Mouse (Mus musculus): ENCODE measurements around the gene Aars. TPM values are rescaled to one million over a fixed set of nuclear protein-coding genes. Genes with fewer than 3 reads are reported as not detected.
A peak's percentile ranks its signal among the peaks of the same experiment; 100 is the strongest.
"Not testable (repeated sequence)": the region's sequence is repeated elsewhere in the genome, so short reads cannot be mapped to it uniquely, and the experiment has no call there.

The Aars gene
- polyA plus RNA-seq (2015; fragmentation: Nextera tagmentation; extraction: Ambion mirVana), result 60.8 and 61.4 TPM in 2 replicates

DNA sequence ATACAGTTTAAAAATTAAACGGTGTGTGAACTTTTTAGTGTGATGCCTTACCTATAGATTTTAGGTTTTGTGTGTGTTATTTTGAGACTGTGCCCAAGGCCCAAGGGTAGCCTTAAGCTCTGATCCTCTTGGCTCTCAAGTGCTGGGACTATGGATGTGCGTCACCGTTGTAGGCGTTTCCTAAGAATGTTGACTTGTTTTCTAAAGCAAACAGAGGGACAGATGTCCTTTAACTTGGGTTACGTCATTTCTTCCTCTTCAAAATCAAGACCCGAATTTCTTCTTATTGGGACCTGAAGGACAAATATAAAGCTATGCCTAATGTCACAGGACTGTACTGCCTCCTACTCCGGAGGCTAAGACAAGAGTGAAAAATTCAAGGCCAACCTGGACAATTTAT is at the start of gene Aars:
Gene Aars (plus strand): TSS at position 229 of the 400 bp plus-strand sequence.
- Histone ChIP-seq H3K4me2 (peak within 1 kb of the TSS; percentile 65), H3K36me3 (peaks cover 17% of the 10 kb centered on the region)
- 94% methylated on average over 7 of the region's 7 CpGs for WGBS

DNA sequence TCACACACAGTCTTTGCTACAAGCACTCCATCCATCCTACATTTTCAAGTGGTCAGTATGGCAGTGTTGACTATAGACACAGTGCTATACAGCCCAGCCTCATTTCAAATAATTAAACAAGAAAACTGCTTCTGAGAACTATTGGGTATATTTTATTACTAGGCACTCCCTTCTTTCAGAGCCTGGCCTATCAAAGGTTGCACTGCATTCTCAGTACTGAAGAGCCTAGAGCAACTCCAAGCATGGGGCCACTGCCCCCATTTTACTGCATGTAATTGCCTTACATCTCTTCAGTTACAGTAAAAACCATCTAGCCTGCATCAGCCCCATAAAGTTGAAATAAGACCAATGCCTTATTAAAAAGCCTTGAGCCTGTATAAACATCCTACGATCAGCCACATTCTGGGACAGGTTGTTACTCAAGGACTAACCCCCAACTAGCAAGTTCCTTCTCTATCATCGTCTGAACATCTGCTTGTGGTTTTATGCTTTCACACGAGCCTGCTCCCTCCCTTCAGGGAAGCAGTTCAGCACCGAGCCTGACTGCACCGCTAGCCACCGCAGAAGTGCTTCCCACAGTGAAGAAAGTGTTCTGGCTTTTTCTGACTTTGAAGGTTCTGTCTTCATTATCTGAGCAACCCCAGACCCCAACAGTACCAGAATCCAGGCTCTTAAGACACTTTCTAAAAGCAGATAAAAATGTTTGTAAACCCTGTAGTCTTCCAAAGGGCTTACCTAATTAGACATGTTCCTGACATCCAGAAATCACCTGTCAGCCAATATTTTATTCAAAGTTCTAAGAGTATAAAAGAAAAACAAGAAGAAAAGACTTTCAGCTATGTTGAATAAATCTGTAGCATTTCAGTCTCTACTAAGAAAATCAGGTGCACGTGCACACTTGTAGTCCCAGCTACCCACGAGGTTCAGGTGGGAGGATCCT is 44.9 kb upstream of the Aars start:
- Histone ChIP-seq H3K4me2 (no peak overlapping the region), H3K4me3 (replicated peaks) (no peak overlapping the region), H3K4me1 (no peaks in the 10 kb centered on the region), H3K27ac (no peak overlapping the region), H3K36me3 (peaks cover 95% of the 10 kb centered on the region), H3K9me3 (replicated peaks) (no peaks in the 10 kb centered on the region), H3K9ac (no peak overlapping the region), H3K27me3 (no peaks in the 10 kb centered on the region)
- WGBS, result 85% methylated on average over 8 of the region's 8 CpGs
- no peak for ATAC-seq (replicated peaks; ENCODE audit: low FRiP score)

More for the DNA sequence above, at the start of gene Aars:
- Histone ChIP-seq H3K27ac (peak within 1 kb of the TSS; percentile 90), H3K9ac (peak within 1 kb of the TSS; percentile 71), H3K4me1 (peaks cover 25% of the 10 kb centered on the region), H3K9me3 (replicated peaks) (no peaks in the 10 kb centered on the region), H3K4me3 (replicated peaks) (peak within 1 kb of the TSS; percentile 81), H3K27me3 (0 out of 2 replicates have a peak, but pooled peaks cover 11% of the 10 kb centered on the region)
- no peak for ATAC-seq (replicated peaks; ENCODE audit: low FRiP score)

DNA sequence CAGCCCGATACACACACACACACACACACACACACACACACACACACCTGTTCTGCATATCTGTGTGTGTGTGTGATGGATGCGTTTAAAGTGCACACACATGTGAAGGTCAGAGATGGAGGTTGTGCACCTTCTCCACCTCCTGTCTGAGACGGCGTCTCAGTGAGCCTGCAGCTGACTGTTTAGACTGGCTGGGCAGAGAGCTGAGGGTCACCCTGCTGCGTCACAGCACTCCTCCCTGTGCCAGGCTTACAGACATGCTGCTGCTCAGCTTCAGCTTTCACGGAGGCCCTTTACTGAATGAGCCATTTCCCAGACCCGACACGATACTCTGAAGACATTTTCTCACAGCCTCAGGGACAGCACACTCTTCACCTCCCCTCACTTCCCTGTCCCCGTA is 42.9 kb upstream of the Aars start:
- Histone ChIP-seq H3K9ac (no peak overlapping the region), H3K4me2 (no peak overlapping the region), H3K36me3 (peaks cover 90% of the 10 kb centered on the region), H3K27ac (no peak overlapping the region), H3K4me3 (replicated peaks) (no peak overlapping the region), H3K4me1 (no peaks in the 10 kb centered on the region), H3K9me3 (replicated peaks) (no peaks in the 10 kb centered on the region), H3K27me3 (no peaks in the 10 kb centered on the region)
- ATAC-seq (replicated peaks; ENCODE audit: low FRiP score), result no peak
- 86% methylated on average over 9 of the region's 9 CpGs for WGBS

DNA sequence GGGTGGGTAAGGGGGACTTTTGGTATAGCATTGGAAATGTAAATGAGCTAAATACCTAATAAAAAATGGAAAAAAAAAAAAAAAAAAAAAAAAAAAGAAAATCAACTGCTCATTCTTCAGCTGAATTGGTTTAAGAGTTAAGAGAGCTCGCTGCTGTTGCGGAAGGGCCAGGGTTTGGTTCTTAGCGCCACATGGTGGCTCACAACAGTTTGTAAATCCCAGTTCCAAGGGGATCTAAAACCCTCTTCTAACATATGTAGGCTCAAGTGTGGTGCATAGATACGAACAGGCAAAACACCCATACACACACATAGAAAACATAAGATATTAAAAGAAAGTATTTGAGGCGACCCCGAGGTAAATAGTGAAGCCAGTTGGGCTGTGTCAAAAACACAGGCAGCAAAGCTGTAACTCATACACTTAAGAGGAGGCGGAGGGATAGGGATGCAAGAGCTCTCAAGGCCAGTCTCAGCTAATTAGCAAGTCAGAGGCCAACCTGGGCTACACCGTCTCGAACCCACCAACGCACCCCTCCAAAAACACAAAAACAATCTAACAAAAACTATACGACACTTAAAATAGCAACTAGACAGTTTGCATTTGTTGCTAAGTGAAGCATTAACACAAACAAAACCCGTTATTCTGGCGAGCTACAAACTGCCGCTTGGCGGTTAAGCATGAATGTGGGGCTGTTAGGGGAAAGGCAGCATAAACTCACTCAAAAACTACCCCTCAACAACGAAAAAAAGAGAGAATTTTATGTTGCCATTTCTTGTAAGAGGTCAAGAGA is 36.1 kb upstream of the Aars start:
- Histone ChIP-seq H3K4me2 (peak overlapping the region; percentile 66), H3K4me1 (peaks cover 17% of the 10 kb centered on the region), H3K27ac (peak overlapping the region; percentile 93), H3K9ac (peak overlapping the region; percentile 90), H3K4me3 (replicated peaks) (peak overlapping the region; percentile 98), H3K27me3 (no peaks in the 10 kb centered on the region), H3K36me3 (peaks cover 28% of the 10 kb centered on the region), H3K9me3 (replicated peaks) (no peaks in the 10 kb centered on the region)
- whole genome bisulfite sequencing, result 33% methylated on average over 16 of the region's 16 CpGs
- no peak for ATAC-seq (replicated peaks; ENCODE audit: low FRiP score)

DNA sequence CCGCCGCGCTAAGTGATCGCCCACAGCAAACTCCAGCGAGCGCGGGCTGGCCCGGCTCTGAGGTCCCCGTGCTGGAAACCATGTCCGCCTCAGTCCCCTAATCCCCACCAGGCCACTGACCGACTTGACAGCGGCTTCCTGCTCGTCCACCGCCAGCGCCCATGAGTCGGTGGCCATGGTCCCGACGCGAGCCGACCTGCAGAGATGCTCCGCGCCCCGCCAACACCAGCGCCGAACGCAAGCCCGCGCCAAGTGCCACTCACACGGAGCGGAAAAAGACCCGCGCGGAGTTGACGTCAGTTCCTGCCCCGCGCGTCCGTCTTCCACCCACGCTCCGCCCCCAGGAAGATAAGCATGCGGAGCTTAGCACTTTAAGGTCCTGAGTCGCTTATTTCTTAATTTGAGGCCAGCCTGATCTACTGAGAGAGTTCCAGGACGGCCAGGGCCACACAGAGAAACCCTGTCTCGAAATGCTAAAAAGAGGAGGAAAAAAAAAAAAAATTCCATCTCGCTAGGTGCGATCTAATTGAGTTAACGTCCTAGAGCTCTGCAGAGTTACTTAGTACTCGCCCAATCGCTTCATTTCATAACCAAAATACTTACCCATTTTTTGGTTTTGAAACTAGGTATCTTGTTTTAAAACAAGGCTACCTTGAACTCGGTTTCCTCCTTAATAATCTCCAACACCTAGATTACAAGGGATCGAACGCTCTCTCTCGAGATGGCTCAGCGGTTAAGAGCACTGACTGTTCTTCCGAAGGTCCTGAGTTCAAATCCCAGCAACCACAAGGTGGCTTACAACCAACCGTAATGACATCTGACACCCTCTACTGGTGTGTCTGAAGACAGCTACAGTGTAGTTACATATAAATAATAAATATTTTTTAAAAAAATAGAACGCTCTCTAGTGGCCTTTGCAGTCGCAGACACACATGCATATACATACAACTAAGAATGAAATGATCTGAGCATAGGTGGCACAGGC is 35.1 kb upstream of the Aars start, which contains the start of gene Ddx19a:
Gene Ddx19a (minus strand): TSS at position 254 of the 985 bp plus-strand sequence.
- WGBS, result 3% methylated on average over 58 of the region's 58 CpGs

DNA sequence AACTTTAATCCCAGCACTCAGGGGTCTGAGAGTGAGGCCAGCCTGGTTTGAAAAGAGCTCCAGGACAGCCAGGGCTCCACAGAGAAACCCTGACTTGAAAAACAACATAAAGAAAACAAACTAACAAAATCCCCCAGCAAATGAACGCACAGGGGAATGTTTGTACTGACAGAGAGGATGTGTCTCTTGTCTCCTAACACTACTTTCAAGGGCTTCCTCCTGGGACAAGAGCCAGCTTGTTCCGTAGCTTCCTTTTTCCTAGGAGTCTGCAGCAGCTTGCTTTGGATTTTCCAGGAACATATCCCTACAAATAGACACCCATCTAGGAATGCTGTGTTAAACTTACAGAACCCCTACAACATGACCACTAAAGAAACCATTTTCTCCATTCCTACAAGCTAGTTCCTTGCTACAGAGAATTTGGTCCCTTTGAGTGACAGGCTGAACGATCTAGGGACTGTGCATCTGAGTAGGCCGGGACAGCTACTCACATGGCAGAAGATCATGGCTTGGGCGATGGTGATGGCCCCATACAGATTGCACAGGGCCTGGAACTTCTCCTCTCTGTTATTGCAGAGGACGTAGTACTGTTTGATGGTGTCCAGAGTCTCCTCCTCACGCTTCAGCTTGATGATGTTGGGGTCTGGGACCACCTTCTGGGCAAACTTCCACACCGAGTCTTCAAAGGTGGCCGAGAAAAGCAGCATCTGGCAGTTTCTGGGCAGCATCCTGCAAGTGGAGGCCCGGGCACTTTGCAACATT is 22.5 kb upstream of the Aars start:
- 93% methylated on average over 9 of the region's 10 CpGs for WGBS
- ATAC-seq (replicated peaks; ENCODE audit: low FRiP score); H3K4me1 ChIP-seq; H3K4me3 ChIP-seq (replicated peaks); H3K9ac ChIP-seq; H3K9me3 ChIP-seq (replicated peaks); H3K27ac ChIP-seq; H3K4me2 ChIP-seq; H3K27me3 ChIP-seq: not testable (repeated sequence)
- H3K36me3 ChIP-seq, result peaks cover 53% of the 10 kb centered on the region

More for the DNA sequence above, 35.1 kb upstream of the Aars start, which contains the start of gene Ddx19a:
- Histone ChIP-seq H3K27ac (peak within 1 kb of the TSS; percentile 93), H3K4me1 (peaks cover 17% of the 10 kb centered on the region), H3K9ac (peak within 1 kb of the TSS; percentile 90), H3K9me3 (replicated peaks) (no peaks in the 10 kb centered on the region), H3K36me3 (peaks cover 18% of the 10 kb centered on the region), H3K27me3 (no peaks in the 10 kb centered on the region), H3K4me2 (peak within 1 kb of the TSS; percentile 66), H3K4me3 (replicated peaks) (peak within 1 kb of the TSS; percentile 98)
- ATAC-seq (replicated peaks; ENCODE audit: low FRiP score), result peak; percentile 97

DNA sequence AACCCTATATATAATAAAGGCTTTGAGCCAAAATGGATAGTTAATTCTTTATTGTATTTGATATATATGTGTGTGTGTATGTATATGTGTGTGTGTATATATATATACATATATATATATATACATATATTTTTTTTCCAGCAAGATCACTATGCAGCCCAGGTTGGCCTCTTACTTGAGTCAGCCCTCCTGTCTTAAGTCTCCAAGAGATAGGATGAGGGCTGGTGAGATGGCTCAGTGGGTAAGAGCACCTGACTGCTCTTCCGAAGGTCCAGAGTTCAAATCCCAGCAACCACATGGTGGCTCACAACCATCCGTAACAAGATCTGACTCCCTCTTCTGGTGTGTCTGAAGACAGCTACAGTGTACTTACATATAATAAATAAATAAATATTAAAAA is 6.3 kb upstream of the Aars start:
- not testable (repeated sequence) for H3K9ac ChIP-seq; H3K27ac ChIP-seq; ATAC-seq (replicated peaks; ENCODE audit: low FRiP score); H3K4me2 ChIP-seq; H3K4me3 ChIP-seq (replicated peaks); H3K9me3 ChIP-seq (replicated peaks); H3K27me3 ChIP-seq; H3K36me3 ChIP-seq; H3K4me1 ChIP-seq
- 86% methylated on average over 2 of the region's 2 CpGs for WGBS

DNA sequence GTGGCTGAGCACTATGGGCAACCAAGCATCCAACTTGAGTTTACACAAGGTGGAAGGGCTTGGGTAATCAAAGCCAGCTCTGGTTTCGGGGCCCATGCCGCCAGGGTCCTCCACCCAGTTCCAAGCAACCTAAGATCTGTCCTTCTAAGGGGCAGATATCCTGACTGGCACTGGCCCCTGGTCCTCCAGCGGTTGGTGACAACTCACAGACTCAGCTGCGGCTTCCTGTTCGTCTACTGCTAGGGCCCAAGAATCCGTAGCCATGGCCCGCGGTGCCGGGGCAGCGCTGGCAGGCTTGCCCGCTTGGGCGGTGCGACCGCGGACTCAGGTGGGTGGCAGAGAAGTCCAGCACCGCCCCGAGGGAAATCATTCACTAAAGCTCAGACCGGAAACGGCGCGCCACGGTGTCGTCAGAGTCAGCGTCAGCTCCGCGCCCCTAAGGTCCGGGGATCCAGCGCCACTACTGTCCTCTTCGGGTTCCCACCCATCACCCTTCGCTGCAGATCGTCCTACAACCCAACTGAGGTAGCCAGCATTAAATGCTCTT is 5.5 kb upstream of the Aars start:
- 0 out of 2 replicates have a peak, but pooled peaks cover 11% of the 10 kb centered on the region for H3K27me3 ChIP-seq
- 0 out of 2 replicates have a peak, but pooled peaks cover 3% of the 10 kb centered on the region for H3K4me1 ChIP-seq
- H3K4me2 ChIP-seq, result peak overlapping the region; percentile 81
- peak; percentile 95 for ATAC-seq (replicated peaks; ENCODE audit: low FRiP score)
- peak overlapping the region; percentile 88 for H3K27ac ChIP-seq
- peak overlapping the region; percentile 78 for H3K4me3 ChIP-seq (replicated peaks)
- no peaks in the 10 kb centered on the region for H3K36me3 ChIP-seq
- no peaks in the 10 kb centered on the region for H3K9me3 ChIP-seq (replicated peaks)
- under 1% methylated on average over 31 of the region's 31 CpGs for WGBS
- H3K9ac ChIP-seq, result peak overlapping the region; percentile 86

DNA sequence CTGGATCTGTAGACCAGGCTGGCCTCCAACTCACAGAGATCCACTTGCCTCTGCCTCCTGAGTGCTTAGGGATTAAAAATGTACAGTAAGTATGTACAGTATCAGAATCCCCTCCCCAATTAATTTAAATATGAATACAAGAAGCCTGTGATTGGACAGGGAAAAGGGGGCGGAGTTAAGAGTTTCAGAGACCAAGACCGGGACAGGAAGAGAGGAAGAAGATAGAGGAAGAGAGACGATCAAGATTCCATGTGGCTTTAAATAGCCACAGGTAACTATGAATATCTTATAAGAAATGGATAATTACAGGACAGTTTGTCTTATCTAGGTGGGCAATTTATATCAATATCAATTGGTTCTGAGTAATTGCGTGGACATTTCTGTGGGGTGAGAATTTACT is 3.4 kb upstream of the Aars start:
- H3K27me3 ChIP-seq, result 0 out of 2 replicates have a peak, but pooled peaks cover 11% of the 10 kb centered on the region
- no peak overlapping the region for H3K4me3 ChIP-seq (replicated peaks)
- H3K36me3 ChIP-seq, result no peaks in the 10 kb centered on the region
- no peak overlapping the region for H3K27ac ChIP-seq
- 53% methylated on average over 4 of the region's 4 CpGs for WGBS
- no peaks in the 10 kb centered on the region for H3K9me3 ChIP-seq (replicated peaks)
- H3K4me1 ChIP-seq, result peaks cover 11% of the 10 kb centered on the region; the same call in 1 of the 2 replicates
- no peak overlapping the region for H3K4me2 ChIP-seq
- no peak overlapping the region for H3K9ac ChIP-seq
- ATAC-seq (replicated peaks; ENCODE audit: low FRiP score), result no peak

DNA sequence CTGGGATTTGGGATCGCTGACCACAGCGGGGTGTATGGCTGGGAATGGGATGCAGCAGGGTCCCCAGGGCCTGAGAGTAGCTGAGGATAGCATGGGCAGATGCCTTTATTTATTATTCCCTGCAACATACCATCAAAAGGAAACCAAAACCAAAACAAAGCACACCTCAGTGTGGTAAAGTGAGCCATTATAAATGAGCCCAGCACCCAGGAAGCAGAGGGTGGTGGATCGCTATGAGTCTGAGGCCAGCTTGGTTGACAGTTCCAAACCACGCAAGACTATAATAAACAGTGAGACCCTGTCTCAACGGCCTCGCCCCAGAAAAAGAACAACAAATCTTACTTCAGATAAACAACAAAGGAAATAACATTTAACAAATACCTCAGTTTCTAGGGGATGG is 2.9 kb upstream of the Aars start:
- Histone ChIP-seq H3K36me3 (no peaks in the 10 kb centered on the region), H3K9me3 (replicated peaks) (no peaks in the 10 kb centered on the region), H3K4me3 (replicated peaks) (no peak overlapping the region), H3K4me1 (peaks cover 16% of the 10 kb centered on the region), H3K9ac (no peak overlapping the region), H3K27ac (no peak overlapping the region), H3K4me2 (no peak overlapping the region), H3K27me3 (0 out of 2 replicates have a peak, but pooled peaks cover 11% of the 10 kb centered on the region)
- WGBS, result 80% methylated on average over 6 of the region's 6 CpGs
- no peak for ATAC-seq (replicated peaks; ENCODE audit: low FRiP score)
